Mouse (Mus musculus): Measurements from ENCODE around the gene Fam78b. TPM values are rescaled to one million over a fixed set of nuclear protein-coding genes. Genes with fewer than 3 reads are reported as not detected.

Gene Fam78b
- polyA plus RNA-seq, 1 experiment from 2014 or later, result 0.89 TPM

- WGBS, result 64% methylated on average over 8 of the region's 8 CpGs
- H3K4me3 ChIP-seq, result no peak overlapping the region
Measured at GRCm38 (mm10) chr1:167102046-167102445, 100.8 kb downstream of the Fam78b start.

GRCm38 (mm10) chr1:167102566-167102965, 101.3 kb downstream of the Fam78b start:
- no peaks in the 10 kb centered on the region for H3K27me3 ChIP-seq
- H3K9ac ChIP-seq, result no peak overlapping the region
- no peak overlapping the region for H3K4me3 ChIP-seq
- no peaks in the 10 kb centered on the region for H3K36me3 ChIP-seq
- no peak overlapping the region for H3K27ac ChIP-seq
- no peak for ATAC-seq (replicated peaks; ENCODE audit: insufficient number of reproducible peaks, insufficient read depth, low FRiP score, low read depth)
- WGBS, result 62% methylated on average over 9 of the region's 9 CpGs
- H3K4me1 ChIP-seq (replicated peaks), result no peaks in the 10 kb centered on the region
- no peak overlapping the region for H3K4me2 ChIP-seq
- H3K9me3 ChIP-seq (replicated peaks), result no peaks in the 10 kb centered on the region

More at GRCm38 (mm10) chr1:167102046-167102445, 100.8 kb downstream of the Fam78b start:
- no peak overlapping the region for H3K4me2 ChIP-seq
- no peaks in the 10 kb centered on the region for H3K36me3 ChIP-seq
- H3K9me3 ChIP-seq (replicated peaks), result no peaks in the 10 kb centered on the region
- no peaks in the 10 kb centered on the region for H3K4me1 ChIP-seq (replicated peaks)
- no peak for ATAC-seq (replicated peaks; ENCODE audit: insufficient number of reproducible peaks, insufficient read depth, low FRiP score, low read depth)
- H3K9ac ChIP-seq, result no peak overlapping the region
- H3K27ac ChIP-seq, result no peak overlapping the region
- no peaks in the 10 kb centered on the region for H3K27me3 ChIP-seq

DNA sequence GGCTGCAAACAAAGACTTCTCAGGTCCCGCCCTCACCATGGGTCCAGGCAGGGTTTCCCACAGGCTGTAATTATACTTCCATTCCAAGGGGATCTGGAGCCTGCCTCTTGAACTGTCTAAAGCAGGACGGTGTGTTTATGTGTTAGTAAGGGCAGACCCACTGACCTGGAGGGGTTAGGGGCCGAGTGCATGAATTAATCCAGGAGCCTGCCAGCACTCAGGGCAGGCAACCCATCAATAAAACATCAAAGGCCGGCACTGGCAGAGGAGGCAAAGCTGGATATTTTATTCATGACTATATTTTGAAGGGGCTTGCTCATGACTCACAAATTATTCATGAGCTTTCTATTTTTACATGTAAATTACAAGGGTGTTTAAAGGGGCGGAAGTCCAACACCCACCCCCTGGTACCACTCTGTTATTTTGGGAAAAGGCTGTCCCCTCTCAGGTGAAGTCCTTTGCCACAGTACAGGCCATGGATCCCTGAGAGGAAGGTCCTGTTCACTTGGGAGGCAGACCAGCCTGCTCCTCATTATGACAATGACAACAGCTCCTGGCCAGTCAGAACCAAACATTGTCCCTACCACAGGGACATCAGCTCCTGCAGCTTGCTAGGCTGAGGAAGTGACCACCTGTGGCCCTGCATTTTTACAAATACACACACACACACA, 103.9 kb downstream of the Fam78b start:
- 54% methylated on average over 5 of the region's 5 CpGs for WGBS
- Histone ChIP-seq H3K36me3 (no peaks in the 10 kb centered on the region), H3K27ac (no peak overlapping the region), H3K4me1 (replicated peaks) (no peaks in the 10 kb centered on the region), H3K9me3 (replicated peaks) (no peaks in the 10 kb centered on the region), H3K27me3 (no peaks in the 10 kb centered on the region), H3K4me2 (no peak overlapping the region), H3K4me3 (no peak overlapping the region), H3K9ac (no peak overlapping the region)
- ATAC-seq (replicated peaks; ENCODE audit: insufficient number of reproducible peaks, insufficient read depth, low FRiP score, low read depth), result no peak

GRCm38 (mm10) chr1:167105916-167106315, 104.7 kb downstream of the Fam78b start:
- Histone ChIP-seq H3K9ac (no peak overlapping the region), H3K4me2 (no peak overlapping the region), H3K9me3 (replicated peaks) (no peaks in the 10 kb centered on the region), H3K36me3 (no peaks in the 10 kb centered on the region), H3K4me3 (no peak overlapping the region), H3K4me1 (replicated peaks) (no peaks in the 10 kb centered on the region), H3K27me3 (no peaks in the 10 kb centered on the region), H3K27ac (no peak overlapping the region)
- WGBS, result 70% methylated on average over 4 of the region's 4 CpGs
- ATAC-seq (replicated peaks; ENCODE audit: insufficient number of reproducible peaks, insufficient read depth, low FRiP score, low read depth), result no peak

- no peak overlapping the region for H3K4me3 ChIP-seq
- no peak overlapping the region for H3K27ac ChIP-seq
- no peaks in the 10 kb centered on the region for H3K9me3 ChIP-seq (replicated peaks)
- H3K36me3 ChIP-seq, result no peaks in the 10 kb centered on the region
- H3K9ac ChIP-seq, result no peak overlapping the region
- no peaks in the 10 kb centered on the region for H3K27me3 ChIP-seq
- no peaks in the 10 kb centered on the region for H3K4me1 ChIP-seq (replicated peaks)
- ATAC-seq (replicated peaks; ENCODE audit: insufficient number of reproducible peaks, insufficient read depth, low FRiP score, low read depth), result no peak
- WGBS, result 73% methylated on average over 8 of the region's 8 CpGs
- H3K4me2 ChIP-seq, result no peak overlapping the region
Measured at GRCm38 (mm10) chr1:167108973-167109509, 107.8 kb downstream of the Fam78b start.

- Histone ChIP-seq H3K4me2 (no peak overlapping the region), H3K9me3 (replicated peaks) (no peaks in the 10 kb centered on the region), H3K27ac (no peak overlapping the region), H3K9ac (no peak overlapping the region), H3K27me3 (no peaks in the 10 kb centered on the region), H3K4me1 (replicated peaks) (no peaks in the 10 kb centered on the region), H3K36me3 (no peaks in the 10 kb centered on the region), H3K4me3 (no peak overlapping the region)
- WGBS, result 40% methylated on average over 4 of the region's 4 CpGs
- no peak for ATAC-seq (replicated peaks; ENCODE audit: insufficient number of reproducible peaks, insufficient read depth, low FRiP score, low read depth)
Measured at GRCm38 (mm10) chr1:167114363-167115050, 113.3 kb downstream of the Fam78b start.

- Histone ChIP-seq H3K4me1 (replicated peaks) (no peaks in the 10 kb centered on the region), H3K36me3 (no peaks in the 10 kb centered on the region)
Measured at GRCm38 (mm10) chr1:167115121-167115520, 113.9 kb downstream of the Fam78b start.

DNA sequence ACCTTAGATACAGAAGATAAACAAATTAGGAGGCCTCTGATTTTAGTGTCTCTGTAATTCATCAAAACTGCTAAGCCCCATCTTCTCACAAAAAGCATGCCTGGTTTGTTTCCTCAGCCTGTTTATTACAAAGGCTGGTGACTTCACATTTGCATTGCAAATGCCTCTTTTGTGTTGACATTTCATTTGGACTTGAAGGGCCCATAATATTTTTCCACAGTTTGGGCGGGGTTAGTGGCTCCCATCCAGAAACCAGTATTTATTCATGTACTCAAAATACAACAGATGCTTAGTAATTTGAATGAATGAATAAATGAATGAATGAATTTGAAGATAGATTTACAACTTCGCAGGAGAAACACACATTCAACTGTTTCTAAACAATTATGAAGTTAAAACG, 115.5 kb downstream of the Fam78b start:
- Histone ChIP-seq H3K27me3 (no peaks in the 10 kb centered on the region), H3K27ac (no peak overlapping the region), H3K4me3 (no peak overlapping the region), H3K4me1 (replicated peaks) (no peaks in the 10 kb centered on the region), H3K36me3 (no peaks in the 10 kb centered on the region), H3K9me3 (replicated peaks) (no peaks in the 10 kb centered on the region), H3K4me2 (no peak overlapping the region), H3K9ac (no peak overlapping the region)
- no peak for ATAC-seq (replicated peaks; ENCODE audit: insufficient number of reproducible peaks, insufficient read depth, low FRiP score, low read depth)
- 66% methylated on average over 3 of the region's 3 CpGs for WGBS

More at GRCm38 (mm10) chr1:167115121-167115520, 113.9 kb downstream of the Fam78b start:
- H3K4me3 ChIP-seq, result no peak overlapping the region
- WGBS, result 18% methylated on average over 4 of the region's 4 CpGs
- no peak for ATAC-seq (replicated peaks; ENCODE audit: insufficient number of reproducible peaks, insufficient read depth, low FRiP score, low read depth)
- H3K9me3 ChIP-seq (replicated peaks), result no peaks in the 10 kb centered on the region
- H3K27me3 ChIP-seq, result no peaks in the 10 kb centered on the region
- H3K27ac ChIP-seq, result no peak overlapping the region
- no peak overlapping the region for H3K9ac ChIP-seq
- no peak overlapping the region for H3K4me2 ChIP-seq

GRCm38 (mm10) chr1:167118971-167119370, 117.8 kb downstream of the Fam78b start:
- Histone ChIP-seq H3K36me3 (no peaks in the 10 kb centered on the region), H3K9me3 (replicated peaks) (no peaks in the 10 kb centered on the region), H3K4me3 (no peak overlapping the region), H3K9ac (no peak overlapping the region), H3K27me3 (no peaks in the 10 kb centered on the region), H3K4me2 (no peak overlapping the region), H3K27ac (no peak overlapping the region), H3K4me1 (replicated peaks) (no peaks in the 10 kb centered on the region)
- 65% methylated on average over 7 of the region's 7 CpGs for WGBS
- no peak for ATAC-seq (replicated peaks; ENCODE audit: insufficient number of reproducible peaks, insufficient read depth, low FRiP score, low read depth)

DNA sequence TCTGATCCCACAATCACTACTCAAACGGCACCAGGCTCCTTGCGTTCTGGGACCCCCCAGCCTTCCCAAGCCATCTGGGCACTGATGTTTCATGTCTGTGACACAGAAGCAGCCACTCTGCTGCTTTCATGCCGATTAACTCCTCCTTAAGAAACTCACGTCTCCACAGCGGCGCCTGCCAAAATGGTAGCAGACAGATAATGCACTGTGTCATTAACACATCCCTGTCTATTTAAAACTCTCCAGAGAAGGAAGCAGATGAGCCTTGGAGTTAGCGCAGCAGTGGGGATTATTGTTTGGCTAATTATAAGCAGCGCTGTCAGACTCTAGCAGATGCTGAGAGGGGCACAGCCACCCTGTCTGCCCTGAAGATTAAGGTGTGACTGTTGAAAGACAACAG, 118.2 kb downstream of the Fam78b start:
- no peak overlapping the region for H3K4me2 ChIP-seq
- no peaks in the 10 kb centered on the region for H3K27me3 ChIP-seq
- no peak overlapping the region for H3K27ac ChIP-seq
- no peaks in the 10 kb centered on the region for H3K4me1 ChIP-seq (replicated peaks)
- no peaks in the 10 kb centered on the region for H3K36me3 ChIP-seq
- H3K9ac ChIP-seq, result no peak overlapping the region
- H3K4me3 ChIP-seq, result no peak overlapping the region
- WGBS, result 59% methylated on average over 8 of the region's 8 CpGs
- ATAC-seq (replicated peaks; ENCODE audit: insufficient number of reproducible peaks, insufficient read depth, low FRiP score, low read depth), result no peak
- H3K9me3 ChIP-seq (replicated peaks), result no peaks in the 10 kb centered on the region

DNA sequence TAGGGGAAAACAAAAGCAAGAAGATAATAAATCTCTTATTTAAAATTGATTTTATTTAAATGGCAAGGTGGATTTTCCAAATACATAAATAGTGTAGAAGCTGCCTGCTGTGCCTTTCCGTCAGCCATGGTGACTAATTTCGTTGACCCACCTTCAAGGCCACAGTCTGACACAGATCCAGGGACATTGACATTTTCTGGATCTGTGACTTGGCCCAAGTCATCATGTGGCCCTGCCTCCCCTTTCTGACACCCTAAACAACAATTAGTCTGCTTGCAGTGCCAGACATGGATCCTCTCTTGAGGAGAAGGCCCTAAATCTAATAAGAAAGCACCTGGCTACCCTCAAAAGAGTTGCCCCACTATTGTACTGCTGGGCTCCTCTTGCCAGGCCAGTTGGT, 121.2 kb downstream of the Fam78b start:
- no peaks in the 10 kb centered on the region for H3K9me3 ChIP-seq (replicated peaks)
- no peak overlapping the region for H3K27ac ChIP-seq
- no peaks in the 10 kb centered on the region for H3K36me3 ChIP-seq
- ATAC-seq (replicated peaks; ENCODE audit: insufficient number of reproducible peaks, insufficient read depth, low FRiP score, low read depth), result no peak
- no peak overlapping the region for H3K4me2 ChIP-seq
- H3K4me3 ChIP-seq, result no peak overlapping the region
- no peak overlapping the region for H3K9ac ChIP-seq
- H3K27me3 ChIP-seq, result no peaks in the 10 kb centered on the region
- no peaks in the 10 kb centered on the region for H3K4me1 ChIP-seq (replicated peaks)
- WGBS, result 77% methylated on average over 2 of the region's 2 CpGs

GRCm38 (mm10) chr1:167123551-167123950, 122.3 kb downstream of the Fam78b start:
- H3K27me3 ChIP-seq, result no peaks in the 10 kb centered on the region
- H3K36me3 ChIP-seq, result no peaks in the 10 kb centered on the region
- no peaks in the 10 kb centered on the region for H3K4me1 ChIP-seq (replicated peaks)
- H3K9me3 ChIP-seq (replicated peaks), result no peaks in the 10 kb centered on the region
- no peak for ATAC-seq (replicated peaks; ENCODE audit: insufficient number of reproducible peaks, insufficient read depth, low FRiP score, low read depth)
- H3K9ac ChIP-seq, result no peak overlapping the region
- no peak overlapping the region for H3K4me3 ChIP-seq
- H3K27ac ChIP-seq, result no peak overlapping the region
- no peak overlapping the region for H3K4me2 ChIP-seq
